8 mouse cellular contexts compared by ENCODE assay signal in genomic region chr4:46344288-46344687, GRCm38 (mm10). TPM values are rescaled to one million over a fixed set of nuclear protein-coding genes. Genes with fewer than 3 reads are reported as not detected.
A peak's percentile ranks its signal among the peaks of the same experiment; 100 is the strongest.
DNase-seq lines count a peak whose midpoint lies in the region; ATAC-seq and TF ChIP-seq lines count a peak whose summit lies in the region.

No protein-coding gene starts in this region.

- no peaks in the 10 kb centered on the region for H3K9me3 ChIP-seq in ES-Bruce4 (replicated peaks; ENCODE audit: control insufficient read depth, insufficient read depth, low read length, poor library complexity, severe bottlenecking)
- H3K9me3 ChIP-seq in forebrain, embryonic 12.5 days, result no peaks in the 10 kb centered on the region
- no peaks in the 10 kb centered on the region for H3K9me3 ChIP-seq in kidney, embryonic 15.5 days (replicated peaks)
- H3K9me3 ChIP-seq in midbrain, embryonic 10.5 days (replicated peaks), result no peaks in the 10 kb centered on the region

- H3K27ac ChIP-seq in ES-Bruce4 (ENCODE audit: insufficient read depth, low read length), result no peak overlapping the region
- H3K27ac ChIP-seq in forebrain, embryonic 12.5 days, result no peak overlapping the region
- no peak overlapping the region for H3K27ac ChIP-seq in kidney, embryonic 15.5 days
- 0 out of 2 replicates have a peak overlapping the region, but pooled peaks have one; percentile 42 for H3K27ac ChIP-seq in midbrain, embryonic 10.5 days (replicated peaks)

- no peak for TF ChIP-seq POLR2A in ES-Bruce4 (IDR thresholded peaks at IDR 0.05; ENCODE audit: insufficient read depth, low read length)

- WGBS in forebrain, embryonic 12.5 days, result 1% methylated on average over 39 of the region's 51 CpGs
- WGBS in kidney, embryonic 15.5 days, result under 1% methylated on average over 51 of the region's 51 CpGs
- WGBS in midbrain, embryonic 10.5 days, result under 1% methylated on average over 51 of the region's 51 CpGs

- peak overlapping the region; percentile 75 for H3K9ac ChIP-seq in ES-Bruce4 (ENCODE audit: low read depth, poor library complexity, severe bottlenecking)
- no peak overlapping the region for H3K9ac ChIP-seq in forebrain, embryonic 12.5 days
- H3K9ac ChIP-seq in kidney, embryonic 15.5 days, result no peak overlapping the region

- no peak for ATAC-seq in forebrain, embryonic 12.5 days (ENCODE audit: low FRiP score)
- ATAC-seq in kidney, embryonic 15.5 days (replicated peaks; ENCODE audit: low FRiP score), result no peak

- TF ChIP-seq EP300 in ES-Bruce4 (IDR thresholded peaks at IDR 0.05; ENCODE audit: insufficient read depth, low read depth, low read length), result no peak

- TF ChIP-seq CTCF in ES-Bruce4 (IDR thresholded peaks at IDR 0.05; ENCODE audit: low read depth, low read length), result peak; percentile 9

- H3K4me3 ChIP-seq in ES-Bruce4 (ENCODE audit: low read depth, low read length), result peak overlapping the region; percentile 64
- peak overlapping the region; percentile 40 for H3K4me3 ChIP-seq in forebrain, embryonic 12.5 days (replicated peaks)
- peak overlapping the region; percentile 41 for H3K4me3 ChIP-seq in kidney, embryonic 15.5 days (replicated peaks)
- H3K4me3 ChIP-seq in midbrain, embryonic 10.5 days, result peak overlapping the region; percentile 46

- peak overlapping the region; percentile 49 for H3K4me2 ChIP-seq in forebrain, embryonic 12.5 days
- peak overlapping the region; percentile 61 for H3K4me2 ChIP-seq in kidney, embryonic 15.5 days

- DNase-seq in B cell, adult 2 months, result peak; percentile 55 to 59
- DNase-seq in midbrain, embryonic 10.5 days (ENCODE audit: low spot score), result peak; percentile 58
- peak; percentile 43 for DNase-seq in thymus, postnatal 14 days
- DNase-seq in frontal cortex, postnatal 25 days (ENCODE audit: low spot score in 2 of 2), result no peak
- DNase-seq in layer of hippocampus, postnatal 14 days (ENCODE audit: low spot score in 2 of 2), result no peak

- peaks cover 16% of the 10 kb centered on the region for H3K27me3 ChIP-seq in ES-Bruce4 (ENCODE audit: control insufficient read depth, insufficient read depth, low read length, poor library complexity, severe bottlenecking)
- H3K27me3 ChIP-seq in forebrain, embryonic 12.5 days, result peaks cover 93% of the 10 kb centered on the region
- H3K27me3 ChIP-seq in kidney, embryonic 15.5 days, result peaks cover 100% of the 10 kb centered on the region
- peaks cover 100% of the 10 kb centered on the region for H3K27me3 ChIP-seq in midbrain, embryonic 10.5 days (ENCODE audit: low read depth, poor library complexity, severe bottlenecking)

- H3K4me1 ChIP-seq in ES-Bruce4 (ENCODE audit: control insufficient read depth, insufficient read depth, low read length), result no peaks in the 10 kb centered on the region
- H3K4me1 ChIP-seq in forebrain, embryonic 12.5 days, result peaks cover 21% of the 10 kb centered on the region
- peaks cover 34% of the 10 kb centered on the region for H3K4me1 ChIP-seq in kidney, embryonic 15.5 days
- H3K4me1 ChIP-seq in midbrain, embryonic 10.5 days, result peaks cover 37% of the 10 kb centered on the region

- no peaks in the 10 kb centered on the region for H3K36me3 ChIP-seq in ES-Bruce4 (ENCODE audit: control insufficient read depth, insufficient read depth, low read length, poor library complexity, severe bottlenecking)
- no peaks in the 10 kb centered on the region for H3K36me3 ChIP-seq in forebrain, embryonic 12.5 days (replicated peaks)
- no peaks in the 10 kb centered on the region for H3K36me3 ChIP-seq in kidney, embryonic 15.5 days
- H3K36me3 ChIP-seq in midbrain, embryonic 10.5 days, result no peaks in the 10 kb centered on the region

RNA-seq across cellular contexts. Expression of gene Foxe1, which starts 0.9 kb away (rescaled TPM):
- 0.55 and 0.78 TPM in 2 replicates for polyA plus RNA-seq in ES-Bruce4 (2011; ENCODE audit: insufficient read depth, insufficient read length, low read depth, missing spikeins)
- not detected in 2 replicates for polyA plus RNA-seq in forebrain, embryonic 12.5 days (2016; fragmentation: Nextera tagmentation; extraction: Ambion mirVana)
- polyA plus RNA-seq in kidney, embryonic 15.5 days (2015; fragmentation: Nextera tagmentation; extraction: Ambion mirVana), result not detected in 2 replicates
- 0.07 TPM in 1 of 2 replicates, not detected in the other for polyA plus RNA-seq in midbrain, embryonic 10.5 days (2016; fragmentation: Nextera tagmentation; extraction: Ambion mirVana)
- total RNA-seq in layer of hippocampus, postnatal 14 days (2021), result not detected

RNA-seq across cellular contexts. Expression of gene Trmo, which starts 44.9 kb away (rescaled TPM):
- polyA plus RNA-seq in ES-Bruce4 (2011; ENCODE audit: insufficient read depth, insufficient read length, low read depth, missing spikeins), result 10.1 and 11.5 TPM in 2 replicates
- polyA plus RNA-seq in forebrain, embryonic 12.5 days (2016; fragmentation: Nextera tagmentation; extraction: Ambion mirVana), result 9.9 TPM in 2 replicates
- 9.7 and 11.1 TPM in 2 replicates for polyA plus RNA-seq in kidney, embryonic 15.5 days (2015; fragmentation: Nextera tagmentation; extraction: Ambion mirVana)
- 10.7 and 12.9 TPM in 2 replicates for polyA plus RNA-seq in midbrain, embryonic 10.5 days (2016; fragmentation: Nextera tagmentation; extraction: Ambion mirVana)
- total RNA-seq in layer of hippocampus, postnatal 14 days (2021), result 1 to 10 TPM; 3.3 to 4.2 TPM

Comparison
In these comparisons a context has a peak if more than half of its experiments do, and no peak if none do; other contexts are left out.
1. DNase-seq: peak in B cell, adult 2 months (2 of 2), midbrain, embryonic 10.5 days (single experiment) and thymus, postnatal 14 days (single experiment); none in frontal cortex, postnatal 25 days (0 of 2) and layer of hippocampus, postnatal 14 days (0 of 2).
2. Peak in every context shown above with its lines, with median percentiles within 50 percentile points of each other: H3K4me3 ChIP-seq.